Comparison of ENCODE assay signal across 35 mouse cellular contexts in the genomic region with DNA sequence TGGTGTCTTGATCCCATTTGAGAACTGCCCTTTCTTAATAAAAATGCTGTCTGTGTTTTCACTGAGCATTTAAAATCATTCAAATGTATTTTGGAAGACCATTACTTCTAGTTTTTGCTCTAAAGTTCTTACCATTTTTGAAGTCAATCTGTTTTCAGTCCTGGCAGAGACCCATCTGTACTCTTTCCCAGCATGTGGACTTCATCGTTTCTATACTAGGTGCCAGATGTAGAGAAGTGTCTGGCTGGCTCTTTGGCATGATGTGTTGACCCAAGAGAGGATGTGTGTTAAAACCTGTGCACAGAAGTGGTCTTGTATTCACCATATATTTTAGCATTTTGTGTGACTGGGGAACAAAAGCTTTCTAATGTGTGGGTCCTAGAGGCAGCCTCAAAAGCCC. TPM values are rescaled to one million over a fixed set of nuclear protein-coding genes. Genes with fewer than 3 reads are reported as not detected.
DNase-seq lines count a peak whose midpoint lies in the region; ATAC-seq lines count a peak whose summit lies in the region.
"Had no signal": no experiment of that assay in that cellular context is flagged by ENCODE, and none has a peak within 500 bp of the region (broad histone marks: within the 10 kb centered on the region; RNA-seq: fewer than 3 reads in every experiment).

No protein-coding gene starts in this region.

- H3K4me2 ChIP-seq in embryonic facial prominence, embryonic 14.5 days (ENCODE audit: low read depth, low read length) = no peak overlapping the region
- H3K4me2 ChIP-seq in hindbrain, embryonic 12.5 days (replicated peaks) = no peak overlapping the region
- no peak overlapping the region for H3K4me2 ChIP-seq in midbrain, embryonic 12.5 days (replicated peaks)
- H3K4me2 ChIP-seq in midbrain, embryonic 16.5 days (ENCODE audit: low read length) = no peak overlapping the region
- H3K4me2 ChIP-seq in midbrain, embryonic 14.5 days (ENCODE audit: low read length) = no peak overlapping the region
- H3K4me2 ChIP-seq: embryonic facial prominence, embryonic 13.5 days; heart, embryonic 13.5 days; lung, embryonic 15.5 days had no signal

- H3K27me3 ChIP-seq in embryonic facial prominence, embryonic 14.5 days (replicated peaks; ENCODE audit: control insufficient read depth, insufficient read depth, low read length) = no peaks in the 10 kb centered on the region
- no peaks in the 10 kb centered on the region for H3K27me3 ChIP-seq in embryonic facial prominence, embryonic 10.5 days (replicated peaks; ENCODE audit: low read depth, poor library complexity, severe bottlenecking)
- no peaks in the 10 kb centered on the region for H3K27me3 ChIP-seq in hindbrain, embryonic 10.5 days (ENCODE audit: insufficient read depth, poor library complexity, severe bottlenecking)
- H3K27me3 ChIP-seq in hindbrain, embryonic 12.5 days = no peaks in the 10 kb centered on the region
- H3K27me3 ChIP-seq in midbrain, embryonic 12.5 days = no peaks in the 10 kb centered on the region
- H3K27me3 ChIP-seq in midbrain, embryonic 16.5 days (ENCODE audit: control insufficient read depth, insufficient read depth, low read depth, low read length) = no peaks in the 10 kb centered on the region
- no peaks in the 10 kb centered on the region for H3K27me3 ChIP-seq in midbrain, embryonic 14.5 days (ENCODE audit: control insufficient read depth, insufficient read depth, low read length)
- H3K27me3 ChIP-seq: CH12.LX; embryonic facial prominence, embryonic 13.5 days; heart, embryonic 13.5 days; lung, embryonic 15.5 days; Patski had no signal

- no peak overlapping the region for H3K4me3 ChIP-seq in embryonic facial prominence, embryonic 14.5 days (ENCODE audit: low read depth, low read length)
- no peak overlapping the region for H3K4me3 ChIP-seq in embryonic facial prominence, embryonic 10.5 days
- H3K4me3 ChIP-seq in hindbrain, embryonic 10.5 days = no peak overlapping the region
- no peak overlapping the region for H3K4me3 ChIP-seq in hindbrain, embryonic 12.5 days
- H3K4me3 ChIP-seq in midbrain, embryonic 12.5 days = no peak overlapping the region
- H3K4me3 ChIP-seq in midbrain, embryonic 16.5 days (ENCODE audit: low read depth, low read length) = no peak overlapping the region
- no peak overlapping the region for H3K4me3 ChIP-seq in midbrain, embryonic 14.5 days (replicated peaks; ENCODE audit: low read depth, low read length)
- H3K4me3 ChIP-seq: embryonic facial prominence, embryonic 13.5 days; erythroblast, embryonic 14.5 days; heart, adult 2 months; heart, embryonic 13.5 days; lung, embryonic 15.5 days had no signal

- 41% methylated on average over 1 of the region's 1 CpGs for WGBS in embryonic facial prominence, embryonic 14.5 days
- 74% methylated on average over 1 of the region's 1 CpGs for WGBS in embryonic facial prominence, embryonic 10.5 days
- 81% methylated on average over 1 of the region's 1 CpGs for WGBS in hindbrain, embryonic 10.5 days
- WGBS in hindbrain, embryonic 12.5 days = 78% methylated on average over 1 of the region's 1 CpGs
- WGBS in midbrain, embryonic 12.5 days = 75% methylated on average over 1 of the region's 1 CpGs
- WGBS in midbrain, embryonic 16.5 days = 70% methylated on average over 1 of the region's 1 CpGs
- 79% methylated on average over 1 of the region's 1 CpGs for WGBS in midbrain, embryonic 14.5 days

- H3K9ac ChIP-seq in embryonic facial prominence, embryonic 14.5 days (ENCODE audit: low read depth, low read length) = no peak overlapping the region
- H3K9ac ChIP-seq in hindbrain, embryonic 12.5 days = no peak overlapping the region
- H3K9ac ChIP-seq in midbrain, embryonic 12.5 days (replicated peaks) = no peak overlapping the region
- no peak overlapping the region for H3K9ac ChIP-seq in midbrain, embryonic 16.5 days (ENCODE audit: low read depth, low read length)
- H3K9ac ChIP-seq in midbrain, embryonic 14.5 days (replicated peaks; ENCODE audit: low read length) = no peak overlapping the region
- H3K9ac ChIP-seq: embryonic facial prominence, embryonic 13.5 days; heart, embryonic 13.5 days; liver, embryonic 14.5 days; lung, embryonic 15.5 days had no signal

- no peak overlapping the region for H3K27ac ChIP-seq in embryonic facial prominence, embryonic 14.5 days (replicated peaks; ENCODE audit: low read depth, low read length)
- H3K27ac ChIP-seq in embryonic facial prominence, embryonic 10.5 days (replicated peaks) = no peak overlapping the region
- peak overlapping the region; percentile 64 for H3K27ac ChIP-seq in hindbrain, embryonic 10.5 days
- H3K27ac ChIP-seq in hindbrain, embryonic 12.5 days = no peak overlapping the region
- H3K27ac ChIP-seq in midbrain, embryonic 12.5 days (replicated peaks) = peak overlapping the region; percentile 84
- H3K27ac ChIP-seq in midbrain, embryonic 16.5 days (ENCODE audit: low read length) = no peak overlapping the region
- H3K27ac ChIP-seq in midbrain, embryonic 14.5 days (replicated peaks; ENCODE audit: low read depth, low read length) = 0 out of 2 replicates have a peak overlapping the region, but pooled peaks have one; percentile 41
- H3K27ac ChIP-seq: embryonic facial prominence, embryonic 13.5 days; heart, adult 2 months; heart, embryonic 13.5 days; liver, embryonic 14.5 days; lung, embryonic 15.5 days had no signal

- H3K36me3 ChIP-seq in embryonic facial prominence, embryonic 14.5 days (ENCODE audit: control insufficient read depth, insufficient read depth, low read length) = no peaks in the 10 kb centered on the region
- H3K36me3 ChIP-seq in embryonic facial prominence, embryonic 10.5 days (replicated peaks) = no peaks in the 10 kb centered on the region
- H3K36me3 ChIP-seq in hindbrain, embryonic 10.5 days = no peaks in the 10 kb centered on the region
- H3K36me3 ChIP-seq in hindbrain, embryonic 12.5 days = no peaks in the 10 kb centered on the region
- no peaks in the 10 kb centered on the region for H3K36me3 ChIP-seq in midbrain, embryonic 12.5 days
- no peaks in the 10 kb centered on the region for H3K36me3 ChIP-seq in midbrain, embryonic 16.5 days (ENCODE audit: control insufficient read depth, insufficient read depth, low read length)
- H3K36me3 ChIP-seq in midbrain, embryonic 14.5 days (ENCODE audit: control insufficient read depth, insufficient read depth, low read length) = no peaks in the 10 kb centered on the region
- H3K36me3 ChIP-seq: embryonic facial prominence, embryonic 13.5 days; heart, embryonic 13.5 days; lung, embryonic 15.5 days had no signal

- H3K4me1 ChIP-seq in embryonic facial prominence, embryonic 14.5 days (ENCODE audit: control insufficient read depth, insufficient read depth, low read length) = no peaks in the 10 kb centered on the region
- H3K4me1 ChIP-seq in embryonic facial prominence, embryonic 10.5 days = peaks cover 3% of the 10 kb centered on the region; the same call in 1 of the 2 replicates
- peaks cover 21% of the 10 kb centered on the region; the same call in 1 of the 2 replicates for H3K4me1 ChIP-seq in hindbrain, embryonic 10.5 days (replicated peaks)
- peaks cover 8% of the 10 kb centered on the region; the same call in 1 of the 2 replicates for H3K4me1 ChIP-seq in hindbrain, embryonic 12.5 days
- peaks cover 17% of the 10 kb centered on the region; the same call in 1 of the 2 replicates for H3K4me1 ChIP-seq in midbrain, embryonic 12.5 days
- H3K4me1 ChIP-seq in midbrain, embryonic 16.5 days (ENCODE audit: control insufficient read depth, insufficient read depth, low read length) = peaks cover 4% of the 10 kb centered on the region
- H3K4me1 ChIP-seq in midbrain, embryonic 14.5 days (ENCODE audit: control insufficient read depth, insufficient read depth, low read length) = peaks cover 14% of the 10 kb centered on the region
- H3K4me1 ChIP-seq: embryonic facial prominence, embryonic 13.5 days; heart, embryonic 13.5 days; lung, embryonic 15.5 days had no signal

- no peak for ATAC-seq in embryonic facial prominence, embryonic 14.5 days (ENCODE audit: low read depth)
- ATAC-seq in hindbrain, embryonic 12.5 days (ENCODE audit: low FRiP score) = no peak
- ATAC-seq in midbrain, embryonic 12.5 days (ENCODE audit: low FRiP score, low read depth) = no peak
- no peak for ATAC-seq in midbrain, embryonic 16.5 days
- no peak for ATAC-seq in midbrain, embryonic 14.5 days (ENCODE audit: low FRiP score, low TSS enrichment)
- ATAC-seq: forebrain, embryonic 14.5 days; intestine, embryonic 16.5 days; Patski had no signal

- H3K9me3 ChIP-seq in embryonic facial prominence, embryonic 14.5 days (ENCODE audit: control insufficient read depth, low read length) = no peaks in the 10 kb centered on the region
- H3K9me3 ChIP-seq in embryonic facial prominence, embryonic 10.5 days = no peaks in the 10 kb centered on the region
- H3K9me3 ChIP-seq in hindbrain, embryonic 10.5 days = no peaks in the 10 kb centered on the region
- H3K9me3 ChIP-seq in hindbrain, embryonic 12.5 days (replicated peaks) = no peaks in the 10 kb centered on the region
- no peaks in the 10 kb centered on the region for H3K9me3 ChIP-seq in midbrain, embryonic 12.5 days
- no peaks in the 10 kb centered on the region for H3K9me3 ChIP-seq in midbrain, embryonic 16.5 days (replicated peaks; ENCODE audit: control insufficient read depth, low read length, poor library complexity, severe bottlenecking)
- H3K9me3 ChIP-seq in midbrain, embryonic 14.5 days (ENCODE audit: control insufficient read depth, low read length) = no peaks in the 10 kb centered on the region
- H3K9me3 ChIP-seq: embryonic facial prominence, embryonic 13.5 days; heart, embryonic 13.5 days; lung, embryonic 15.5 days had no signal

- peak; percentile 33 for DNase-seq in embryonic facial prominence, embryonic 14.5 days (ENCODE audit: low spot score)
- DNase-seq in embryonic facial prominence, embryonic 10.5 days (ENCODE audit: low spot score) = no peak
- no peak for DNase-seq in hindbrain, embryonic 10.5 days (ENCODE audit: low spot score)
- DNase-seq in midbrain, embryonic 14.5 days = no peak
- no peak for DNase-seq in retina, postnatal 1 day
- DNase-seq: adrenal gland, postnatal 14 days; cerebellum, adult 11 months; cerebellum, adult 9-10 months; cerebellum, postnatal 36 days; heart, adult 2 months; kidney, adult 8-10 months; kidney, postnatal 10 days; layer of hippocampus, postnatal 36 days; left cerebral cortex, postnatal 4 days; liver; right cerebral cortex, postnatal 25 days; spleen, adult 18-20 months; thymus, postnatal 25 days had no signal

RNA-seq across cellular contexts. Expression of gene Hdgfl1, which starts 25.9 kb away (rescaled TPM):
- polyA plus RNA-seq in embryonic facial prominence, embryonic 14.5 days (2014; fragmentation: Nextera tagmentation; extraction: Ambion mirVana) = not detected in 2 replicates
- not detected in 2 replicates for polyA plus RNA-seq in embryonic facial prominence, embryonic 10.5 days (2016; fragmentation: Nextera tagmentation; extraction: Ambion mirVana)
- not detected in 2 replicates for polyA plus RNA-seq in hindbrain, embryonic 10.5 days (2016; fragmentation: Nextera tagmentation; extraction: Ambion mirVana)
- not detected in 2 replicates for polyA plus RNA-seq in hindbrain, embryonic 12.5 days (2016; fragmentation: Nextera tagmentation; extraction: Ambion mirVana)
- not detected in 2 replicates for polyA plus RNA-seq in midbrain, embryonic 12.5 days (2016; fragmentation: Nextera tagmentation; extraction: Ambion mirVana)
- not detected in 2 replicates for polyA plus RNA-seq in midbrain, embryonic 16.5 days (2015; fragmentation: Nextera tagmentation; extraction: Ambion mirVana)
- polyA plus RNA-seq in midbrain, embryonic 14.5 days (2014; fragmentation: Nextera tagmentation; extraction: Ambion mirVana) = not detected in 2 replicates
- polyA plus RNA-seq: C2C12; embryonic facial prominence, embryonic 13.5 days; erythroblast, embryonic 14.5 days; forebrain, embryonic 14.5 days; frontal cortex, adult 2 months; heart, adult 2 months; heart, embryonic 13.5 days; intestine, embryonic 16.5 days; large intestine, adult 2 months; liver, embryonic 14.5 days; lung, embryonic 15.5 days; neural tube, embryonic 14.5 days; Patski; stomach, embryonic 16.5 days had no signal

Comparison
In these comparisons a context has a peak if more than half of its experiments do, and no peak if none do; other contexts are left out.
1. H3K27ac ChIP-seq: peak in hindbrain, embryonic 10.5 days (single experiment), midbrain, embryonic 12.5 days (single experiment) and midbrain, embryonic 14.5 days (single experiment); none in embryonic facial prominence, embryonic 14.5 days (single experiment), embryonic facial prominence, embryonic 10.5 days (single experiment), hindbrain, embryonic 12.5 days (single experiment) and midbrain, embryonic 16.5 days (single experiment).